Comparison of ENCODE assay signal across 14 mouse cellular contexts in genomic region chr3:100427548-100427947, GRCm38 (mm10).
"Had no signal": no experiment of that assay in that cellular context is flagged by ENCODE, and none has a peak within 500 bp of the region (broad histone marks: within the 10 kb centered on the region; RNA-seq: fewer than 3 reads in every experiment).

No protein-coding gene starts in this region.

- DNase-seq: kidney, adult 8-10 months; kidney, postnatal 36 days; lung, postnatal 14 days; right cerebral cortex, adult 18-20 months; thymus, adult 18-20 months; thymus, postnatal 14 days had no signal

- H3K36me3 ChIP-seq: limb, embryonic 10.5 days; lung, embryonic 15.5 days; midbrain, embryonic 12.5 days had no signal

- H3K9ac ChIP-seq: lung, embryonic 15.5 days; midbrain, embryonic 12.5 days had no signal

- H3K27me3 ChIP-seq: lung, embryonic 15.5 days; midbrain, embryonic 12.5 days had no signal

- H3K9me3 ChIP-seq: limb, embryonic 10.5 days; lung, embryonic 15.5 days; megakaryocyte, embryonic 14.5 days; midbrain, embryonic 12.5 days had no signal

- ATAC-seq: hindbrain, postnatal 0 days had no signal

- H3K27ac ChIP-seq: hindbrain, postnatal 0 days; kidney, postnatal 0 days; layer of hippocampus, adult 2 months; limb, embryonic 10.5 days; lung, embryonic 15.5 days; macrophage; midbrain, embryonic 12.5 days had no signal

- H3K4me3 ChIP-seq: layer of hippocampus, adult 2 months; limb, embryonic 10.5 days; lung, embryonic 15.5 days; megakaryocyte, embryonic 14.5 days; midbrain, embryonic 12.5 days had no signal

- H3K4me1 ChIP-seq: limb, embryonic 10.5 days; lung, embryonic 15.5 days; midbrain, embryonic 12.5 days had no signal

- H3K4me2 ChIP-seq: lung, embryonic 15.5 days; midbrain, embryonic 12.5 days had no signal
